Mouse (Mus musculus) megakaryocyte, embryonic 14.5 days (primary cell): Measurements from ENCODE around the gene Hspa4l. TPM values are rescaled to one million over a fixed set of nuclear protein-coding genes. Genes with fewer than 3 reads are reported as not detected.

Experiments used
- H3K27me3 ChIP-seq: replicated peaks from 2 replicates; pipeline ENCODE3; 2012; ENCODE audit warnings: inconsistent platforms
- H3K36me3 ChIP-seq: replicated peaks from 2 replicates; pipeline ENCODE3; 2012; ENCODE audit warnings: low read length, inconsistent platforms, mixed read lengths
- H3K4me1 ChIP-seq: 2 replicates; pipeline ENCODE4 v1.6.1; 2012; ENCODE audit warnings: inconsistent platforms
- H3K4me3 ChIP-seq: replicated peaks from 2 replicates; pipeline ENCODE3; 2012; ENCODE audit warnings: moderate library complexity, mild to moderate bottlenecking, inconsistent platforms
- H3K9me3 ChIP-seq: 2 replicates; pipeline ENCODE4 v1.6.1; 2012; ENCODE audit warnings: inconsistent platforms
- FLI1 ChIP-seq: IDR thresholded peaks from 2 replicates; pipeline ENCODE4 v1.6.1; 2012; ENCODE audit warnings: low read length, inconsistent platforms, mixed read lengths
- GATA1 ChIP-seq: IDR thresholded peaks from 3 replicates; pipeline ENCODE4 v1.6.1; 2012; ENCODE audit warnings: mixed read lengths, low read length, inconsistent platforms, borderline replicate concordance
- polyA plus RNA-seq: library from polyadenylated mRNA; stranded (reverse); fragments of >175 nt; gene quantifications from 2 replicates; pipeline ENCODE4 v1.2.3, GENCODE M21; 2012; ENCODE audit warnings: low replicate concordance; ENCODE audit not compliant: insufficient read depth

The Hspa4l gene
- polyA plus RNA-seq, 1 experiment = 1.8 TPM

DNA sequence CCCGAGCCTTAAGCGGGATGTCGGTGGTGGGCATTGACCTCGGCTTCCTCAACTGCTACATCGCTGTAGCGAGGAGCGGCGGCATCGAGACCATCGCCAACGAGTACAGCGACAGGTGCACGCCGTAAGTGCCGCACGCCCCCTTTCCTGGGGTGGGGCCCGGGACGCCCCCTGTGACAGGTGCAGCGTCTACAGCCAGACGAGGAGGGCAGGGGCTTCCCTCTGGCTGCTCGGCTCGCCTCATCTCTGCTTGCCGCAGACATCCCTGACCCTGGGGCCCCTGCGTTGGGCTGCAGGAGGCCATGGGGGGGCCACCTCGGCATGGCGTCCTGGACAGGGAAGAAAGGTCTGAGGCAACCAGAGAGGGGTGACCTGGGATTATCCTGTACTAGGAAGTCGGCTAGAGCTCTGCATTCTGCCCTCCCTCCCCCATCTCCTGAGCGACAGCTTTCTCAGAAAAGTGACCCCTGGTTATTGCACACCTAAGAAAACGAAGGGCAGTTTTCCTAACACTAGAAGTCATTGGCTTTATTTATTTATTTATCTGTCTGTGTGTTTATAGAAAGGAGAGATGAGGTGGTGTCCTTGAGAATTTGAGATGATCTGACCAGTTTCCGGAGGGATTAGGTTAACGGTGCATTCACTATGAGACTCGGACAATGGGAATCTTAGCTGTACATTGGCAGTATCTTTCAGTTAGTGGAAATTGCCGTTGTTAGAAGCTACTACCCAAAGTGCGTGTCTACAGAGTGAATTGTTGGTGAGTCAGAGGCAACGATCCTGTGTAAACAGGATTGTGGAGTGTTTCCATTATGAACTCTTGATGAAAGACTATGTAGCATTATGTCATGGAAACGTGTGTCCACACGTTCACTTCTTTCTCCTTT, 1.6 kb downstream of the Hspa4l start:
- H3K36me3 ChIP-seq = peaks cover 6% of the 10 kb centered on the region
- no peaks in the 10 kb centered on the region for H3K9me3 ChIP-seq

GRCm38 (mm10) chr3:40760746-40761145, 16.5 kb downstream of the Hspa4l start:
- Histone ChIP-seq H3K4me1 (no peaks in the 10 kb centered on the region), H3K27me3 (no peaks in the 10 kb centered on the region), H3K4me3 (no peak overlapping the region), H3K9me3 (no peaks in the 10 kb centered on the region), H3K36me3 (peaks cover 89% of the 10 kb centered on the region)
- TF ChIP-seq GATA1 (no peak), FLI1 (no peak)

More for the DNA sequence above, 1.6 kb downstream of the Hspa4l start:
- TF ChIP-seq FLI1 (no peak), GATA1 (no peak)
- Histone ChIP-seq H3K4me1 (peaks cover 18% of the 10 kb centered on the region), H3K4me3 (peak overlapping the region; percentile 100), H3K27me3 (no peaks in the 10 kb centered on the region)

- TF ChIP-seq GATA1 (no peak), FLI1 (no peak)
- H3K36me3 ChIP-seq = peaks cover 90% of the 10 kb centered on the region
- H3K27me3 ChIP-seq = no peaks in the 10 kb centered on the region
- H3K4me3 ChIP-seq = no peak overlapping the region
- H3K4me1 ChIP-seq = no peaks in the 10 kb centered on the region
- no peaks in the 10 kb centered on the region for H3K9me3 ChIP-seq
These were observed 17.0 kb downstream of the Hspa4l start for GRCm38 (mm10) chr3:40761312-40761711.

DNA sequence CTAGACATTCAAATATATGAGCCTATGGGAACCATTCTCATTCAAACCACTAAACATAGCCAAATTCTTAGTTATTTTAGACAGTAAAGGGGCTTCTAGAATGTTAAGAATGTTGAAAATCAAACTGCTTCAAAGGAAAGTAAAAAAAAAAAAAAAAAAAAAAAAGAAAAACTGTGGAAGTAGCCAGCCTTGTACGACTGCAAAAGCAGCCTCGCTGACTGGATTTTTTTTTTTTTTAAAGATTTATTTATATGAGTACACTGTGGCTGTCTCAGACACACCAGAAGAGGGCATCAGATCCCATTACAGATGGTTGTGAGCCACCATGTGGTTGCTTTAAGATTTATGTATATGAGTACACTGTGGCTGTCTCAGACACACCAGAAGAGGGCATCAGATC, 49.5 kb downstream of the Hspa4l start:
- peaks cover 46% of the 10 kb centered on the region for H3K36me3 ChIP-seq
- peaks cover 4% of the 10 kb centered on the region for H3K4me1 ChIP-seq
- H3K27me3 ChIP-seq = no peaks in the 10 kb centered on the region
- H3K9me3 ChIP-seq = no peaks in the 10 kb centered on the region
- no peak overlapping the region for H3K4me3 ChIP-seq
- TF ChIP-seq FLI1 (no peak), GATA1 (no peak)

DNA sequence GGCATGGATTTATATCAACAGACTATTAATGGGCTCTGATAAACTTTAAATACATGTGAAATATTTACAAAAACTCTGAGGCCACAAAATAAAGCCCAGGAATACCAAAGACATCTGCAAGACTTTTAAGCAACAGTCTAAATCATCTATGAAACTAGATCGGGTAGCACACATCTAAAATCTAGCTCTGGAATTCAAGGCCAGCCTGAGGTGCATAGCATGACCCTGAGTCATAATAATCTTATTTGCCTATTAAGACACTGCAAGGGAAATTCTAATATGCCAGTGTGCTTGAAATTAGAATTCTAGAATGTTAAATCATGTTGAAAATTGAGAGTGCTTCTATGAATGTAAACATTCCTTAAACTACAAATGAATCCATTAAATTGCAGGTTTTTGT, 53.8 kb downstream of the Hspa4l start:
- Histone ChIP-seq H3K9me3 (no peaks in the 10 kb centered on the region), H3K4me1 (peaks cover 30% of the 10 kb centered on the region), H3K27me3 (no peaks in the 10 kb centered on the region), H3K36me3 (peaks cover 21% of the 10 kb centered on the region), H3K4me3 (no peak overlapping the region)
- TF ChIP-seq FLI1 (no peak), GATA1 (no peak)

DNA sequence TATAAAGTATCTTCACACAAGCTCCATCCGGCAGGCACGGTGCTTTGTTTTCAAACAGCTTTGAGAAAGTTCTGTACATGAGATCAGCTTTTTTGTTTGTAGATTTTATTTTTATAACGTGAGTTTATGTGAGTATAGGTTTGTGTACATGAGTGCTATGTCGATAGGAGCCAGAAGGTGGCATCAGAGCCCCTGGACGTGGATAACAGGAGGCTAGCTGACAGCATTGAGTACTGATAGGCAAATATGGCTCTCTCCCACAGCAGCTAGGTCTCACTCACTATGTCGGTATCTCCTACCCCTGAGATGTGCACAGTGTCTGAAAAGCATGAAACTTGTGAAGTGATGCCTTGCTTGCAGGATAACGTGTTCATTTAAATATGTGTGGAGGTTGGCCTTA, 54.2 kb downstream of the Hspa4l start:
- Histone ChIP-seq H3K4me3 (peak overlapping the region; percentile 68), H3K27me3 (no peaks in the 10 kb centered on the region), H3K4me1 (peaks cover 30% of the 10 kb centered on the region), H3K9me3 (no peaks in the 10 kb centered on the region), H3K36me3 (peaks cover 19% of the 10 kb centered on the region)
- TF ChIP-seq FLI1 (no peak), GATA1 (no peak; the same call in 2 of the 3 replicates)

DNA sequence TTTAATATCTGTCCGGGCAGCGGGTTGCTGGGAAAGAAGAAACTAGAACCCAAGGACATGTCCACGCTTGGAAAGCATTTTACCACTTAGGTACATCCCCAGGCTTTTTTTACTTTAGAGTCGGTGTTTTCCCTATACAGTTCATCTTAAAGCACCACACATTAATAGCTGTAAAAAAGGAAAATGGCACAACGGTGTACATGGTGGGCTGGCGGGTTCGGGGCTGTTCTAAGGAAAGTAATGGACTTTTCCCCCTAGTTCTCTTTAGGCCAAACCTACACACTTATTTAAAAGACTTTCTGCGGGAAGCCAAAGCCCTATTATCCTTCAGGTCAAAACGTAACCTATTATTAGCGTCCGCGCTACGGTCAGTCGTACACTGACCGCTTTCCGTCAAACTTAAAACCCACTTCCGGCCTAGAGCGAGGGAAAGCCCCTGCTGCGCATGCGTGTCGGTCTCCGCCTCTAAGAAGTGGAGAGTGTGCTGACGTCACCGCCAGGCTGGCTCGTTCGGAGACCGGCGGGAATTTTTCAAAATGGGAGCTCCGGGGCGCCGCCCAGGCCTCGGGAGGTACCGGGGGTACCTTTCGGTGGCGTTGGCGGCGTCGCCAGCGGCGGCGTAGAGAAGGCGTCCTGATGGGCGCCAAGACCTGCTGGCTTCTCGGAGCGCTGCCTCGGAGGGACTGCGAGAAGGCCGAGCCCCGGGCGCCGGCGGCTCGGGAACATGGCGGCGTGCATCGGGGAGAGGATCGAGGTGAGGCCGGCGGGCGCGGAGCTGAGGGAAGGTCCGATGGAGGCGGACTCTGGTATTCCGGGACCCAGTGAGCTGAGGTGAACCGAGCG, 55.5 kb downstream of the Hspa4l start, which contains the start of gene Plk4:
Gene Plk4 (plus strand): TSS at position 490 of the 843 bp plus-strand sequence.
- Histone ChIP-seq H3K9me3 (no peaks in the 10 kb centered on the region), H3K4me3 (peak within 1 kb of the TSS; percentile 100), H3K36me3 (peaks cover 26% of the 10 kb centered on the region), H3K4me1 (peaks cover 30% of the 10 kb centered on the region), H3K27me3 (no peaks in the 10 kb centered on the region)
- TF ChIP-seq FLI1 = peak; percentile 93; the same call in 1 of the 2 replicates
- no peak for TF ChIP-seq GATA1

- TF ChIP-seq FLI1 = no peak
- no peak for TF ChIP-seq GATA1
- Histone ChIP-seq H3K36me3 (peaks cover 30% of the 10 kb centered on the region), H3K4me1 (peaks cover 32% of the 10 kb centered on the region), H3K27me3 (no peaks in the 10 kb centered on the region), H3K4me3 (peak overlapping the region; percentile 100), H3K9me3 (no peaks in the 10 kb centered on the region)
These were observed 56.1 kb downstream of the Hspa4l start for GRCm38 (mm10) chr3:40800373-40800823.

- TF ChIP-seq GATA1 = no peak
- no peak for TF ChIP-seq FLI1
- H3K27me3 ChIP-seq = no peaks in the 10 kb centered on the region
- H3K9me3 ChIP-seq = no peaks in the 10 kb centered on the region
- no peak overlapping the region for H3K4me3 ChIP-seq
- H3K4me1 ChIP-seq = peaks cover 14% of the 10 kb centered on the region; the same call in 1 of the 2 replicates
- peaks cover 74% of the 10 kb centered on the region for H3K36me3 ChIP-seq
These were observed 62.6 kb downstream of the Hspa4l start for GRCm38 (mm10) chr3:40806871-40807270.
